Mouse (Mus musculus): ENCODE results near the gene Lemd2. TPM values are rescaled to one million over a fixed set of nuclear protein-coding genes. Genes with fewer than 3 reads are reported as not detected.

Lemd2 gene
- 9.7 and 10.0 TPM in 2 replicates for polyA plus RNA-seq (2015; fragmentation: Nextera tagmentation; extraction: Ambion mirVana)

DNA sequence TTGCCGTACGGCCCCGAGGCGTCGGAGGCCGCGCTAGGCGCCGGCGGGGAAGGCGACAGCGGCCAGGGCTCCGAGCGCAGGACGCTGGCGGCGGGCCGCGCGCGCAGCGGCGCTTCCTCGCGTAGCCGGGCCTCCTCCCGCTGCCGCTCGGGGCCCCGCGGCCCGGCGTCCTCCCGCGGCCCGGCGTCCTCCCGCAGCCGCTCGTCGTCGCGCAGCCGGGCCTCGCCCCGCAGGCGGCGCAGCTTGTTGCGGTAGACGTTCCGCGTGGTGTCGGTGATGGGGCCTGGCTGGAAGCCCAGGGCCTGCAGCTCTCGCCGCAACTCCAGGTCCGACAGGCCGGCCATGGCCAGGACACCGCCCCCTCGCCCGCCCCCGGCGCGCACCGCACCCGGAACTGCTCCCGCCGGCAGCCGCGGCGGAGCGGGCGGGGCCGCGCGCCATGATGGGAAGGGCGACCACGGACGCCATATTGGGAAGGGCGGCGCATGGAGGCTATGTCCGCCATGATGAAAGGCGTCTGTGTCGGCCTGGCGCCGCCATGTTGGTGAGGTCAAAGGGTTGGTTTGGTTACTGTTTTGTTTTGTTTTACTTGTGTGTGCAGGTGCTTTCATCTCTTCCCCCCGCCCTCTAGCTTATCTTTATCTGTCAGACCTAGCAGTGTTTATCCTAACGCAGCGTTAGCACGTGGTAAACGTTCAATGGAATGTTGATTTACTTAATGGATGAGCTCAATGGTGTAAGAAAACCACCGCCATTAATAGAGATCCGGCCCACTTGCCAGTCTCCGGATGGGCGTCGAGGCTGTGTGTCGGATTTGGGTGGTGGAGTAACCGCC is at the start of gene Lemd2:
Gene Lemd2, minus strand, starts transcription at position 395 of the 835 bp plus-strand sequence.
- Histone ChIP-seq H3K9me3 (ENCODE audit: low read length) (peaks cover 4% of the 10 kb centered on the region), H3K27me3 (ENCODE audit: insufficient read depth, low read length) (no peaks in the 10 kb centered on the region), H3K36me3 (ENCODE audit: insufficient read depth, low read length) (peaks cover 19% of the 10 kb centered on the region), H3K27ac (ENCODE audit: low read length) (peak within 1 kb of the TSS; percentile 95), H3K4me3 (ENCODE audit: low read length) (peak within 1 kb of the TSS; percentile 90), H3K4me2 (replicated peaks; ENCODE audit: low read depth, low read length) (peak within 1 kb of the TSS; percentile 77), H3K9ac (replicated peaks; ENCODE audit: low read length) (peak within 1 kb of the TSS; percentile 96), H3K4me1 (ENCODE audit: insufficient read depth, low read length) (peaks cover 49% of the 10 kb centered on the region)
- WGBS = 4% methylated on average over 90 of the region's 97 CpGs
- ATAC-seq (ENCODE audit: low FRiP score, low TSS enrichment) = peak; percentile 91

DNA sequence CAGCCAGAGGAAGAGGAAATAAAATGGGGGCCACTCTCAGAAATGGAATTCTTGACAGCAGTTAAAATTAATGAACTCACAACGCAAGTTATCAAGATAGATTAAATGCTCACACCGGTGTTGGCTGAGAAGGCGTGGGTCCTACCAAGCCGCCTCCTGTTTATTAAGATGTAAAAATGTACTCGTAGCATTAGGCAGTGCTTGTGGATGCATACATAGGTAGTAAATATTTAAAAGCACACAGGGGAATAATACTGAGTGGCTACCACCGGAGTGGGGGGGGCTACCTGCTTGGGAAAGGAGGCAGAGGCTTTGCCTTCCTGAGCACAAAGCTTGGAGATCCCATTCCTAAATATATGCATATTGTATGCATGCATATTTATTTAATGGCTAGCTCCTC is 46.9 kb upstream of the Lemd2 start:
- Histone ChIP-seq H3K4me3 (ENCODE audit: low read length) (no peak overlapping the region), H3K4me2 (replicated peaks; ENCODE audit: low read depth, low read length) (no peak overlapping the region), H3K36me3 (ENCODE audit: insufficient read depth, low read length) (no peaks in the 10 kb centered on the region), H3K27ac (ENCODE audit: low read length) (no peak overlapping the region), H3K4me1 (ENCODE audit: insufficient read depth, low read length) (no peaks in the 10 kb centered on the region), H3K9ac (replicated peaks; ENCODE audit: low read length) (no peak overlapping the region), H3K9me3 (ENCODE audit: low read length) (no peaks in the 10 kb centered on the region), H3K27me3 (ENCODE audit: insufficient read depth, low read length) (no peaks in the 10 kb centered on the region)
- 75% methylated on average over 6 of the region's 6 CpGs for WGBS
- ATAC-seq (ENCODE audit: low FRiP score, low TSS enrichment) = no peak

GRCm38 (mm10) chr17:27250461-27250860 is 46.2 kb upstream of the Lemd2 start:
- WGBS = 23% methylated on average over 4 of the region's 4 CpGs
- Histone ChIP-seq H3K9me3 (ENCODE audit: low read length) (no peaks in the 10 kb centered on the region), H3K4me1 (ENCODE audit: insufficient read depth, low read length) (no peaks in the 10 kb centered on the region), H3K4me3 (ENCODE audit: low read length) (no peak overlapping the region), H3K4me2 (replicated peaks; ENCODE audit: low read depth, low read length) (no peak overlapping the region), H3K27me3 (ENCODE audit: insufficient read depth, low read length) (no peaks in the 10 kb centered on the region), H3K36me3 (ENCODE audit: insufficient read depth, low read length) (no peaks in the 10 kb centered on the region), H3K27ac (ENCODE audit: low read length) (no peak overlapping the region), H3K9ac (replicated peaks; ENCODE audit: low read length) (no peak overlapping the region)
- no peak for ATAC-seq (ENCODE audit: low FRiP score, low TSS enrichment)

GRCm38 (mm10) chr17:27249073-27249472 is 44.8 kb upstream of the Lemd2 start:
- no peak for ATAC-seq (ENCODE audit: low FRiP score, low TSS enrichment)
- Histone ChIP-seq H3K4me1 (ENCODE audit: insufficient read depth, low read length) (no peaks in the 10 kb centered on the region), H3K4me2 (replicated peaks; ENCODE audit: low read depth, low read length) (no peak overlapping the region), H3K9me3 (ENCODE audit: low read length) (no peaks in the 10 kb centered on the region), H3K36me3 (ENCODE audit: insufficient read depth, low read length) (no peaks in the 10 kb centered on the region), H3K9ac (replicated peaks; ENCODE audit: low read length) (no peak overlapping the region), H3K27ac (ENCODE audit: low read length) (no peak overlapping the region), H3K27me3 (ENCODE audit: insufficient read depth, low read length) (no peaks in the 10 kb centered on the region), H3K4me3 (ENCODE audit: low read length) (no peak overlapping the region)
- WGBS = 75% methylated on average over 3 of the region's 3 CpGs

DNA sequence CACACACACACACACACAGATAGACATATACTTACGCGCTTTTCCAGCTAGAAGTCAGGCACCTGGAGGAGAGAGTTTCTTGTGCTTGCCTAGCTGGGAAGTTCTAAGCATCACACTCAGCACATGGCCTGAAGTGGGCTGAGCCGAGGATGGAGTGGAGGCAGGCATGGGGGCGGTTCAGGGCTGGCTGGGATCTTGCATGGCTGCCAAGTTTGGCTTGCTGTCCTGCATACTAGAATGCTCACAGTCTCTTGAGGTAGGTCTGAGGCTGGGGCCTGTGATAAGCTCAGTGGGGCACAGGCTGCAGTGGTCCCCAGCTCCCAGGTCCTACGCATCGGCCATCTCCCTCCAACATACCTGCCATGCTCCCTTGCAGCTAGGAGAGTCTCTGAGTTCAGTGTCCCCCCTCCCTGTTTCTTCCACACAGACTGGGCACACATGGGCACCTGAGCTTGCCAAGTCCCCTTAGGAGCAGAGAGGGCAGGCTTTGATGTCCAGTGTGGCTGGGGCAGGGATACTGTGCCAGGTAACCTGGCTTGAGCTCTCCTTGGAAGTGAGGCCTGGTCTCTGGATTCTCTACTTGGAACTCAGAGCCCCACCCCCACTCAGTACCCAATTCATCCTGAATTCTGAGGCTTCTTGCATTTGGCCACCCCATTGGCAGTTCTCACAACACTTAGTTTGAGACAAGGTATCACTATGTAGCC is 43.6 kb upstream of the Lemd2 start:
- Histone ChIP-seq H3K4me1 (ENCODE audit: insufficient read depth, low read length) (no peaks in the 10 kb centered on the region), H3K4me3 (ENCODE audit: low read length) (no peak overlapping the region), H3K4me2 (replicated peaks; ENCODE audit: low read depth, low read length) (no peak overlapping the region), H3K9me3 (ENCODE audit: low read length) (no peaks in the 10 kb centered on the region), H3K27me3 (ENCODE audit: insufficient read depth, low read length) (no peaks in the 10 kb centered on the region), H3K36me3 (ENCODE audit: insufficient read depth, low read length) (no peaks in the 10 kb centered on the region), H3K27ac (ENCODE audit: low read length) (no peak overlapping the region), H3K9ac (replicated peaks; ENCODE audit: low read length) (no peak overlapping the region)
- ATAC-seq (ENCODE audit: low FRiP score, low TSS enrichment) = no peak
- WGBS = 82% methylated on average over 6 of the region's 6 CpGs

GRCm38 (mm10) chr17:27245851-27246381 is 41.6 kb upstream of the Lemd2 start:
- ATAC-seq (ENCODE audit: low FRiP score, low TSS enrichment) = no peak
- Histone ChIP-seq H3K9me3 (ENCODE audit: low read length) (no peaks in the 10 kb centered on the region), H3K36me3 (ENCODE audit: insufficient read depth, low read length) (no peaks in the 10 kb centered on the region), H3K27ac (ENCODE audit: low read length) (no peak overlapping the region), H3K9ac (replicated peaks; ENCODE audit: low read length) (no peak overlapping the region), H3K4me1 (ENCODE audit: insufficient read depth, low read length) (no peaks in the 10 kb centered on the region), H3K27me3 (ENCODE audit: insufficient read depth, low read length) (no peaks in the 10 kb centered on the region), H3K4me3 (ENCODE audit: low read length) (no peak overlapping the region), H3K4me2 (replicated peaks; ENCODE audit: low read depth, low read length) (no peak overlapping the region)
- WGBS = 47% methylated on average over 10 of the region's 10 CpGs

DNA sequence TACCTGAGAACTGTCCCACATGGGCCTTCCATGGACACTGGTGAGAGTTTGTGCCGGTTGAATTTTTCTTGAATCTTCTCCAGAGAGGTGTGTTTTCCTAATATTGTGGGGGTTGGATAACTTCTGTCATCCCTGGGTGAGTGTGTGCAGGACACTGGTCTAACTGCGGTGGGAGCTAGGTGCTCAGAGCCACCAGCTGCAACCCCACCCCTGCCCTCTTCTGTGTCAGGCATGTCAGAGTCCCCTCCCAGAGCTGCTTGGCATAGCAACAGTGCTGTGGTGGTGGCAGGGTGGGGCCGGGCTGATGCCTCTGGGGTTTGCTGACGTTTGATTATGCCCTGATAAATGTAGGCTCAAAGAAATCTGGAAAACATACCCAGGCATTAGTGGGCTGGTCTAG is 40.6 kb upstream of the Lemd2 start:
- WGBS = 69% methylated on average over 4 of the region's 4 CpGs

GRCm38 (mm10) chr17:27242194-27243189 is 38.2 kb upstream of the Lemd2 start:
- no peak overlapping the region for H3K27ac ChIP-seq (ENCODE audit: low read length)
- no peak overlapping the region for H3K4me2 ChIP-seq (replicated peaks; ENCODE audit: low read depth, low read length)
- no peak overlapping the region for H3K4me3 ChIP-seq (ENCODE audit: low read length)
- H3K4me1 ChIP-seq (ENCODE audit: insufficient read depth, low read length) = no peaks in the 10 kb centered on the region
- H3K9me3 ChIP-seq (ENCODE audit: low read length) = no peaks in the 10 kb centered on the region
- H3K9ac ChIP-seq (replicated peaks; ENCODE audit: low read length) = no peak overlapping the region
- H3K36me3 ChIP-seq (ENCODE audit: insufficient read depth, low read length) = no peaks in the 10 kb centered on the region
- ATAC-seq (ENCODE audit: low FRiP score, low TSS enrichment) = no peak
- 72% methylated on average over 16 of the region's 18 CpGs for WGBS
- no peaks in the 10 kb centered on the region for H3K27me3 ChIP-seq (ENCODE audit: insufficient read depth, low read length)

More for the DNA sequence above, 40.6 kb upstream of the Lemd2 start:
- Histone ChIP-seq H3K27ac (ENCODE audit: low read length) (no peak overlapping the region), H3K4me1 (ENCODE audit: insufficient read depth, low read length) (no peaks in the 10 kb centered on the region), H3K4me3 (ENCODE audit: low read length) (no peak overlapping the region), H3K27me3 (ENCODE audit: insufficient read depth, low read length) (no peaks in the 10 kb centered on the region), H3K9ac (replicated peaks; ENCODE audit: low read length) (no peak overlapping the region), H3K36me3 (ENCODE audit: insufficient read depth, low read length) (no peaks in the 10 kb centered on the region), H3K4me2 (replicated peaks; ENCODE audit: low read depth, low read length) (no peak overlapping the region), H3K9me3 (ENCODE audit: low read length) (no peaks in the 10 kb centered on the region)
- no peak for ATAC-seq (ENCODE audit: low FRiP score, low TSS enrichment)
